ENCODE assay signal across 9 mouse cellular contexts in the genomic region with DNA sequence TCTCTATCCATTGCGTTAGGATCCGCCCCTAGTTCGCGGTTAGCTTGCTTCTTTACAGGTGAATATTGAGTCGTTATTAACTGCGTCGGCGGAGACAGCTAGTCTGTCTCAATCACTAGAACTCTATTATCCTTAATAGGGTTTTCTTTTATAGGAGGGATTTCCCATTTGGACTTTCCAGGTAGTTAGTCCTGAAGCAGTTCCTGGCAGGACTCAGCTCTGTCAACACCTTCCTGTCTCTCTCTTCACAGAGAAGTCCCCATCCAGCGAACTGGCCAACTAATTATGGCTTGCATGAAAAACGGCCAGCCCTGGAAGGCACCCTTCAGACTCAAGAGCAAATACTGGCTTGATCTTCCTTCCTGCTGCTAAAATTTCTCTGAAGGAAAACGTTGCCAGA. TPM values are rescaled to one million over a fixed set of nuclear protein-coding genes. Genes with fewer than 3 reads are reported as not detected.
A peak's percentile ranks its signal among the peaks of the same experiment; 100 is the strongest.
DNase-seq lines count a peak whose midpoint lies in the region; ATAC-seq and TF ChIP-seq lines count a peak whose summit lies in the region.
"Had no signal": no experiment of that assay in that cellular context is flagged by ENCODE, and none has a peak within 500 bp of the region (broad histone marks: within the 10 kb centered on the region; RNA-seq: fewer than 3 reads in every experiment).

No protein-coding gene starts in this region.

- H3K4me1 ChIP-seq in heart, embryonic 10.5 days = peaks cover 24% of the 10 kb centered on the region
- peaks cover 57% of the 10 kb centered on the region for H3K4me1 ChIP-seq in megakaryocyte, embryonic 14.5 days
- peaks cover 10% of the 10 kb centered on the region for H3K4me1 ChIP-seq in intestine, embryonic 16.5 days (ENCODE audit: control insufficient read depth, insufficient read depth, low read length)
- H3K4me1 ChIP-seq in stomach, postnatal 0 days (replicated peaks; ENCODE audit: control insufficient read depth, insufficient read depth) = no peaks in the 10 kb centered on the region

- no peaks in the 10 kb centered on the region for H3K36me3 ChIP-seq in heart, embryonic 10.5 days
- H3K36me3 ChIP-seq in megakaryocyte, embryonic 14.5 days (replicated peaks; ENCODE audit: low read length) = peaks cover 4% of the 10 kb centered on the region
- no peaks in the 10 kb centered on the region for H3K36me3 ChIP-seq in intestine, embryonic 16.5 days (ENCODE audit: control insufficient read depth, insufficient read depth, low read length)
- no peaks in the 10 kb centered on the region for H3K36me3 ChIP-seq in stomach, postnatal 0 days (ENCODE audit: control insufficient read depth, insufficient read depth, low read length)

- H3K27me3 ChIP-seq in heart, embryonic 10.5 days (ENCODE audit: insufficient read depth, poor library complexity, severe bottlenecking) = peaks cover 71% of the 10 kb centered on the region
- H3K27me3 ChIP-seq in megakaryocyte, embryonic 14.5 days (replicated peaks) = peaks cover 62% of the 10 kb centered on the region
- peaks cover 22% of the 10 kb centered on the region for H3K27me3 ChIP-seq in intestine, embryonic 16.5 days (replicated peaks; ENCODE audit: control insufficient read depth, insufficient read depth, low read length)
- no peaks in the 10 kb centered on the region for H3K27me3 ChIP-seq in stomach, postnatal 0 days (ENCODE audit: control insufficient read depth, insufficient read depth, low read length)
- H3K27me3 ChIP-seq: CH12.LX had no signal

- DNase-seq in heart, embryonic 10.5 days (ENCODE audit: low spot score) = no peak
- no peak for DNase-seq in heart, postnatal 36 days
- DNase-seq in stomach, postnatal 0 days (ENCODE audit: low spot score) = no peak
- DNase-seq in adrenal gland, postnatal 14 days = no peak

- no peak for TF ChIP-seq EP300 in stomach, postnatal 0 days (optimal IDR thresholded peaks at IDR 0.05)

- H3K4me3 ChIP-seq in heart, embryonic 10.5 days = peak overlapping the region; percentile 77
- H3K4me3 ChIP-seq in megakaryocyte, embryonic 14.5 days (replicated peaks) = peak overlapping the region; percentile 96
- peak overlapping the region; percentile 80; the same call in 1 of the 2 replicates for H3K4me3 ChIP-seq in intestine, embryonic 16.5 days (ENCODE audit: low read length)
- H3K4me3 ChIP-seq in stomach, postnatal 0 days (ENCODE audit: low read depth, low read length) = peak overlapping the region; percentile 78

- H3K9ac ChIP-seq in intestine, embryonic 16.5 days (ENCODE audit: low read depth, low read length) = no peak overlapping the region
- H3K9ac ChIP-seq in stomach, postnatal 0 days (ENCODE audit: low read length) = no peak overlapping the region

- 3% methylated on average over 11 of the region's 11 CpGs for WGBS in heart, embryonic 10.5 days
- WGBS in intestine, embryonic 16.5 days = 4% methylated on average over 11 of the region's 11 CpGs
- WGBS in stomach, postnatal 0 days = 9% methylated on average over 11 of the region's 11 CpGs

- ATAC-seq in megakaryocyte, adult 5-6 weeks (ENCODE audit: poor library complexity, severe bottlenecking) = no peak
- ATAC-seq in intestine, embryonic 16.5 days = no peak
- ATAC-seq in stomach, postnatal 0 days (ENCODE audit: low FRiP score, low TSS enrichment) = no peak
- ATAC-seq in erythroid progenitor cell, adult 5-6 weeks (replicated peaks; ENCODE audit: low FRiP score, poor library complexity, severe bottlenecking) = no peak

- no peak overlapping the region for H3K27ac ChIP-seq in heart, embryonic 10.5 days
- H3K27ac ChIP-seq in intestine, embryonic 16.5 days (ENCODE audit: low read length) = no peak overlapping the region
- peak overlapping the region; percentile 59; the same call in 1 of the 2 replicates for H3K27ac ChIP-seq in stomach, postnatal 0 days (replicated peaks)

- intact Hi-C loops in heart, postnatal 36 days (cut with DNase I) = loop anchor here (5.0 kb wide), 1 partner anchor 147 kb away; no protein-coding TSS in a partner anchor

- no peak overlapping the region for H3K4me2 ChIP-seq in intestine, embryonic 16.5 days (ENCODE audit: low read depth, low read length)
- peak overlapping the region; percentile 100 for H3K4me2 ChIP-seq in stomach, postnatal 0 days (replicated peaks; ENCODE audit: low read depth)

- TF ChIP-seq CTCF in stomach, postnatal 0 days (IDR thresholded peaks at IDR 0.05; ENCODE audit: low read depth) = no peak

- H3K9me3 ChIP-seq in heart, embryonic 10.5 days = no peaks in the 10 kb centered on the region
- H3K9me3 ChIP-seq in megakaryocyte, embryonic 14.5 days = no peaks in the 10 kb centered on the region; the same call in 1 of the 2 replicates
- H3K9me3 ChIP-seq in intestine, embryonic 16.5 days (ENCODE audit: control insufficient read depth, low read length) = no peaks in the 10 kb centered on the region
- no peaks in the 10 kb centered on the region for H3K9me3 ChIP-seq in stomach, postnatal 0 days (ENCODE audit: control insufficient read depth, low read length)

RNA-seq across cellular contexts. Expression of gene Npas2, which starts 1.4 kb away (rescaled TPM):
- polyA plus RNA-seq in heart, embryonic 10.5 days (2016; fragmentation: Nextera tagmentation; extraction: Ambion mirVana) = 0.10 and 0.18 TPM in 2 replicates
- 1 to 10 TPM; 2.7 to 4.6 TPM for total RNA-seq in heart, postnatal 36 days (2021)
- 1.9 and 5.8 TPM in 2 replicates for polyA plus RNA-seq in megakaryocyte, embryonic 14.5 days (2012; ENCODE audit: insufficient read depth, low replicate concordance)
- total RNA-seq in megakaryocyte, adult 5-6 weeks (2015) = not detected in 2 replicates
- total RNA-seq in megakaryocyte, adult 5-6 weeks (2017) = not detected in 2 replicates
- 0.70 and 0.91 TPM in 2 replicates for polyA plus RNA-seq in intestine, embryonic 16.5 days (2015; fragmentation: Nextera tagmentation; extraction: Ambion mirVana)
- polyA plus RNA-seq in stomach, postnatal 0 days (2015; fragmentation: Nextera tagmentation; extraction: Ambion mirVana) = 1.7 and 2.3 TPM in 2 replicates
- total RNA-seq in erythroid progenitor cell, adult 5-6 weeks (2015; ENCODE audit: low replicate concordance) = not detected in 2 replicates
- not detected in 2 replicates for total RNA-seq in erythroid progenitor cell, adult 5-6 weeks (2017; ENCODE audit: low replicate concordance)
- total RNA-seq in adrenal gland, postnatal 14 days (2021) = 4.5 and 9.7 TPM in 2 replicates
- total RNA-seq: CH12.LX had no signal
